ENCODE assay signal across 9 mouse cellular contexts in the genomic region with DNA sequence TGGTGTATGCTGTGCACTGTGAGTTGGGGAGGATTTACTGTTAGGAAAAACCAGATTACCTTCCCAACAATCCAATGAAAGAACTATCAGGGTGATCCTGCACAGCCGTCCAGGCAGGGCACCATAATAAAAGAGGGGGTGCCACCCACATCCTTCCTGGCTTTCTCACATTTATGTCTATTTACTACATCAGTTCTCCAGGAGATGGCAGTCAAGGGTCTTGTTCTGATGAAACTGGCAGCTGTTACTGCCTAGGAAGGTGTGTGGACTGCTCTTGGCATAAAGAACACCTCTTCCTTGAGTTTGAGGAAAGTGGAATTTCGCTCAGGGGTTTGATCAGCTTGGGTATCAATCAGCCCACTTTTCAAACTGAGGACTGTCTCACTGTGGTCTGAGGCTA. TPM values are rescaled to one million over a fixed set of nuclear protein-coding genes. Genes with fewer than 3 reads are reported as not detected.
DNase-seq lines count a peak whose midpoint lies in the region; ATAC-seq and TF ChIP-seq lines count a peak whose summit lies in the region.
"Had no signal": no experiment of that assay in that cellular context is flagged by ENCODE, and none has a peak within 500 bp of the region (broad histone marks: within the 10 kb centered on the region; RNA-seq: fewer than 3 reads in every experiment).

No protein-coding gene starts in this region.

- H3K4me3 ChIP-seq in forebrain, embryonic 16.5 days (replicated peaks; ENCODE audit: low read length): no peak overlapping the region
- H3K4me3 ChIP-seq: limb, embryonic 15.5 days had no signal

- no peaks in the 10 kb centered on the region for H3K9me3 ChIP-seq in forebrain, embryonic 16.5 days (ENCODE audit: control insufficient read depth, low read length)
- H3K9me3 ChIP-seq: limb, embryonic 15.5 days had no signal

- H3K27ac ChIP-seq in forebrain, embryonic 16.5 days (ENCODE audit: low read length): no peak overlapping the region
- H3K27ac ChIP-seq: limb, embryonic 15.5 days had no signal

- POLR2A ChIA-PET in Patski (lab: Charles Lee): no interaction called here

- WGBS in forebrain, embryonic 16.5 days: 19% methylated on average over 2 of the region's 2 CpGs

- TF ChIP-seq CTCF in Patski (IDR thresholded peaks at IDR 0.05): peak; percentile 47

- peaks cover 7% of the 10 kb centered on the region for H3K27me3 ChIP-seq in Patski
- H3K27me3 ChIP-seq in forebrain, embryonic 16.5 days (replicated peaks; ENCODE audit: control insufficient read depth, insufficient read depth, low read length): no peaks in the 10 kb centered on the region; the same call in none of the 2 replicates

- DNase-seq in adrenal gland, postnatal 14 days: peak; percentile 35
- DNase-seq in adrenal gland, postnatal 25 days: no peak
- DNase-seq in left cerebral cortex, adult 11 months (ENCODE audit: low spot score): peak; percentile 32
- DNase-seq in left cerebral cortex, postnatal 36 days (ENCODE audit: low spot score in 2 of 2): no peak
- DNase-seq in Patski (ENCODE audit: low read depth, low spot score): peak; percentile 1
- peak; percentile 35 for DNase-seq in layer of hippocampus, adult 9-10 months (ENCODE audit: low spot score)
- no peak for DNase-seq in B cell, adult 2 months

- H3K9ac ChIP-seq in forebrain, embryonic 16.5 days (replicated peaks; ENCODE audit: low read depth, low read length): no peak overlapping the region
- H3K9ac ChIP-seq: limb, embryonic 15.5 days had no signal

- no peaks in the 10 kb centered on the region; the same call in 1 of the 2 replicates for H3K4me1 ChIP-seq in forebrain, embryonic 16.5 days (replicated peaks; ENCODE audit: control insufficient read depth, insufficient read depth, low read length)

- no peaks in the 10 kb centered on the region for H3K36me3 ChIP-seq in forebrain, embryonic 16.5 days (ENCODE audit: control insufficient read depth, insufficient read depth)
- H3K36me3 ChIP-seq: limb, embryonic 15.5 days had no signal

- CTCF ChIA-PET in Patski (lab: Charles Lee): interaction anchor here (1.7 kb wide), 1 partner anchor 325 kb away, joined by 7 read pairs; no protein-coding TSS in a partner anchor

- no peak for ATAC-seq in Patski
- ATAC-seq in forebrain, embryonic 16.5 days: no peak

- H3K4me2 ChIP-seq in forebrain, embryonic 16.5 days (ENCODE audit: low read length): no peak overlapping the region
- H3K4me2 ChIP-seq: limb, embryonic 15.5 days had no signal

- intact Hi-C loops in left cerebral cortex, postnatal 36 days (cut with DNase I): loop anchor here (1.0 kb wide), 1 partner anchor 310 kb away; no protein-coding TSS in a partner anchor

- in situ Hi-C loops in Patski (cut with MboI; ENCODE audit: low pct_unique_long_range_greater_than_20kb): loop anchor here (10.0 kb wide), 1 partner anchor 307 kb away; no protein-coding TSS in a partner anchor

RNA-seq across cellular contexts. Expression of a gene that starts 54.6 kb away (rescaled TPM):
- total RNA-seq in adrenal gland, postnatal 14 days (2021): 2.8 and 3.5 TPM in 2 replicates
- total RNA-seq in adrenal gland, postnatal 25 days (2021): 0.39 and 0.48 TPM in 2 replicates
- not detected for total RNA-seq in left cerebral cortex, postnatal 36 days (2021)
- not detected for polyA plus RNA-seq in Patski (2021)
- polyA plus RNA-seq in forebrain, embryonic 16.5 days (2015; fragmentation: Nextera tagmentation; extraction: Ambion mirVana): 0.12 TPM in 1 of 2 replicates, not detected in the other

Comparison
In these comparisons a context has a peak if more than half of its experiments do, and no peak if none do; other contexts are left out.
1. DNase-seq: peak in adrenal gland, postnatal 14 days (single experiment), left cerebral cortex, adult 11 months (single experiment), Patski (single experiment) and layer of hippocampus, adult 9-10 months (single experiment); none in adrenal gland, postnatal 25 days (single experiment), left cerebral cortex, postnatal 36 days (0 of 2) and B cell, adult 2 months (0 of 2).